Mouse (Mus musculus) CH12.LX (cell line): ENCODE measurements at regions not wholly inside any gene's neighbourhood (a gene's known extent, or its start where the extent isn't known, plus 50 kb on each side); places are given as distances from the start of the nearest gene placed in this dataset.

Source experiments
- DNase-seq: peaks from one replicate; pipeline ENCODE4 v3.0.0-alpha.2; 2013; ENCODE audit errors: extremely low read depth
- H3K27ac ChIP-seq: 2 replicates; pipeline ENCODE4 v1.5.1; 2012; ENCODE audit warnings: low read depth, mild to moderate bottlenecking, control low read depth, moderate library complexity; ENCODE audit not compliant: insufficient read depth
- H3K27me3 ChIP-seq: replicated peaks from 2 replicates; pipeline ENCODE3; 2012; ENCODE audit warnings: inconsistent platforms
- H3K36me3 ChIP-seq, 2 experiments: replicated peaks in 1 of 2; 2 replicates each; pipeline versions ENCODE3 to v1.6.1; 2012; ENCODE audit warnings: inconsistent platforms in 1 of 2, low read length in 1 of 2, mild to moderate bottlenecking in 1 of 2, mixed read lengths in 1 of 2, moderate library complexity in 1 of 2; ENCODE audit not compliant: control insufficient read depth in 1 of 2, insufficient read depth in 1 of 2
- H3K4me1 ChIP-seq, 2 experiments: 2 replicates each; pipeline ENCODE4 v1.6.1; 2012; ENCODE audit warnings: inconsistent platforms in 1 of 2, moderate library complexity in 1 of 2; ENCODE audit not compliant: insufficient read depth in 2 of 2, control insufficient read depth in 1 of 2
- H3K4me2 ChIP-seq: 2 replicates; pipeline ENCODE4 v1.6.1; 2012; ENCODE audit warnings: low read depth, mild to moderate bottlenecking, control low read depth; ENCODE audit not compliant: poor library complexity, insufficient read depth, severe bottlenecking
- H3K4me3 ChIP-seq, 3 experiments: fragments of 150-350 bp in 1 of 3; sonication (generic) in 1 of 3; replicated peaks in 1 of 3; 2 replicates each; pipeline versions ENCODE3 to v1.5.1; 2011 to 2012; ENCODE audit warnings: low read depth in 2 of 3, low read length in 2 of 3, mild to moderate bottlenecking in 2 of 3, moderate library complexity in 2 of 3, control low read depth in 1 of 3, improper control_type of control experiment in 1 of 3, inconsistent platforms in 1 of 3, mixed read lengths in 1 of 3; ENCODE audit not compliant: poor library complexity in 1 of 3
- H3K79me2 ChIP-seq: replicated peaks from 2 replicates; pipeline ENCODE4 v1.6.1; 2012; ENCODE audit warnings: mild to moderate bottlenecking, moderate library complexity; ENCODE audit not compliant: control insufficient read depth, poor library complexity, insufficient read depth, severe bottlenecking; ENCODE audit errors: extremely low read depth
- H3K9ac ChIP-seq: 2 replicates; pipeline ENCODE4 v1.6.1; 2012; ENCODE audit warnings: low read depth, mild to moderate bottlenecking, control low read depth, moderate library complexity; ENCODE audit not compliant: insufficient read depth
- H3K9me3 ChIP-seq: replicated peaks from 2 replicates; pipeline ENCODE3; 2012; ENCODE audit warnings: low read length, inconsistent platforms, mixed read lengths
- BHLHE40 ChIP-seq: IDR thresholded peaks from 2 replicates; pipeline ENCODE4 v1.6.1; 2011; ENCODE audit warnings: mild to moderate bottlenecking, low read depth, low read length, improper control_type of control experiment
- CHD1 ChIP-seq: IDR thresholded peaks from 2 replicates; pipeline ENCODE4 v1.6.1; 2012; ENCODE audit warnings: low read depth, low read length, improper control_type of control experiment, inconsistent platforms
- EP300 ChIP-seq: IDR thresholded peaks from 2 replicates; pipeline ENCODE4 v1.6.1; 2011; ENCODE audit warnings: low read length, improper control_type of control experiment
- ETS1 ChIP-seq: conservative IDR thresholded peaks from 2 replicates; pipeline ENCODE4 v1.6.1; 2012; ENCODE audit warnings: low read depth, mild to moderate bottlenecking, inconsistent platforms, low read length, improper control_type of control experiment, moderate library complexity
- GABPA ChIP-seq: IDR thresholded peaks from 2 replicates; pipeline ENCODE4 v1.6.1; 2012; ENCODE audit warnings: low read depth, low read length, improper control_type of control experiment, inconsistent platforms; ENCODE audit not compliant: insufficient replicate concordance
- IRF4 ChIP-seq: IDR thresholded peaks from 2 replicates; pipeline ENCODE4 v1.6.1; 2014; ENCODE audit warnings: low read depth, mild to moderate bottlenecking, inconsistent platforms, low read length, improper control_type of control experiment
- JUN ChIP-seq: IDR thresholded peaks from 2 replicates; pipeline ENCODE4 v1.6.1; 2011; ENCODE audit warnings: low read depth, mild to moderate bottlenecking, low read length, improper control_type of control experiment, moderate library complexity; ENCODE audit not compliant: insufficient read depth
- JUND ChIP-seq: conservative IDR thresholded peaks from 2 replicates; pipeline ENCODE4 v1.6.1; 2011; ENCODE audit warnings: low read depth, low read length, improper control_type of control experiment
- MAFK ChIP-seq: IDR thresholded peaks from 2 replicates; pipeline ENCODE4 v1.6.1; 2011; ENCODE audit warnings: low read length, improper control_type of control experiment; ENCODE audit not compliant: insufficient replicate concordance
- MAX ChIP-seq: IDR thresholded peaks from 2 replicates; pipeline ENCODE4 v1.6.1; 2011; ENCODE audit warnings: low read length, improper control_type of control experiment
- MXI1 ChIP-seq: IDR thresholded peaks from 2 replicates; pipeline ENCODE4 v1.6.1; 2011; ENCODE audit warnings: mild to moderate bottlenecking, low read depth, low read length, improper control_type of control experiment
- PAX5 ChIP-seq: IDR thresholded peaks from 2 replicates; pipeline ENCODE4 v1.6.1; 2012; ENCODE audit warnings: low read length, inconsistent platforms, mixed read lengths
- POLR2A ChIP-seq: IDR thresholded peaks from 2 replicates; pipeline ENCODE4 v1.6.1; 2011; ENCODE audit warnings: low read depth, mild to moderate bottlenecking, improper control_type of control experiment, low read length
- POLR2AphosphoS2 ChIP-seq: IDR thresholded peaks from 2 replicates; pipeline ENCODE4 v1.6.1; 2011; ENCODE audit warnings: low read depth, low read length, improper control_type of control experiment
- RAD21 ChIP-seq: IDR thresholded peaks from 2 replicates; pipeline ENCODE4 v1.6.1; 2011; ENCODE audit warnings: low read depth, mild to moderate bottlenecking, low read length, improper control_type of control experiment, moderate library complexity
- SIN3A ChIP-seq: IDR thresholded peaks from 2 replicates; pipeline ENCODE4 v1.6.1; 2012; ENCODE audit warnings: low read length, improper control_type of control experiment, inconsistent platforms
- SMC3 ChIP-seq: IDR thresholded peaks from 2 replicates; pipeline ENCODE4 v1.6.1; 2011; ENCODE audit warnings: low read depth, low read length, improper control_type of control experiment
- TCF12 ChIP-seq: IDR thresholded peaks from 2 replicates; pipeline ENCODE4 v1.6.1; 2014; ENCODE audit warnings: low read depth, mild to moderate bottlenecking, inconsistent platforms, low read length, improper control_type of control experiment
- USF1 ChIP-seq: IDR thresholded peaks from 2 replicates; pipeline ENCODE4 v1.6.1; 2014; ENCODE audit warnings: low read depth, mild to moderate bottlenecking, inconsistent platforms, low read length, improper control_type of control experiment
- USF2 ChIP-seq: conservative IDR thresholded peaks from 2 replicates; pipeline ENCODE4 v1.6.1; 2011; ENCODE audit warnings: low read depth, low read length, improper control_type of control experiment
- ZC3H11A ChIP-seq: IDR thresholded peaks from 2 replicates; pipeline ENCODE4 v1.6.1; 2012; ENCODE audit warnings: low read depth, mild to moderate bottlenecking, inconsistent platforms, low read length, improper control_type of control experiment
- ZKSCAN1 ChIP-seq: IDR thresholded peaks from 2 replicates; pipeline ENCODE4 v1.6.1; 2012; ENCODE audit warnings: low read depth, inconsistent platforms, low read length, improper control_type of control experiment, borderline replicate concordance
- dilution Hi-C: fragments of 300-500 bp; cut with MboI; formaldehyde crosslinking; loops from 2 replicates; pipeline ENCODE4 v1.14.3; 2020; ENCODE audit warnings: low sequenced_read_pairs; ENCODE audit not compliant: extremely low pct_unique_long_range_greater_than_20kb, extremely low pct_ligation_motif_present
- in situ Hi-C: fragments of 300-500 bp; cut with MboI; formaldehyde crosslinking; loops from 3 replicates; pipeline ENCODE4 v1.14.3; 2019; ENCODE audit warnings: low sequenced_read_pairs, low pct_ligation_motif_present, low pct_unique_long_range_greater_than_20kb, mixed read lengths

DNA sequence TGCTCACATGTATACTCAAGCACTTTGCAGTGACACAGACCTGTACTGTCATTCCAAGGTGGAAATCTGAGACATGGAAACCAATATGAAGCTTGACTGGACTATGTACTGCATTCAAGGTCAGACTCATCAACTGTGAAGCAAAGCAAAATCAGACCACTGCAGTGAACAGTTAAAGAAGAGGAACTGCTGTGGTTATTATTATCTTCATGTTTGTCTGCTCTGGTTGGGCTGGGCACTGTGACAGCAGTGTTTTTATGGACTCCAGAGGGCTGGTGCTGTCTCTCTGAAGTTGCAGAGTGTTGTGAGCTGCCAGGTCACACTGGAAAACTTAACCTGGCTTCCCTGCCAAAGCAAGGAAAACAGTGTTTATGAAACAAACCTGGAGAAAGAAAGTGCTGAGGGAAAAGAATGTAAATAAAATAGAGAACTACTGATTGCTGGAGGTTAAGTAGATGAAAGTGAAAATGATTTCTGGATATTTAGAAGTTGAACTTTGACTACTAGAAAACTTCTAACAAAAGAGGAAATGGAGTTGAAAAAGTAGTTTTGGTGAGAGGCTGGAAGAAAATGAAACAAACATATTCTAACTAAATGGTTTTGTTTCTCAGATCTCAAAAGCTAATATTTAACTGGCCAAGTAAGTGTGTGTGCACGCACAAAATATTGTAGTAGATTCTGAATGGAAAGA, 181.7 kb downstream of the Gm28710 start:
- Histone ChIP-seq H3K9ac (no peak overlapping the region), H3K27ac (no peak overlapping the region), H3K4me3 (no peak overlapping the region), H3K27me3 (no peaks in the 10 kb centered on the region), H3K36me3 (no peaks in the 10 kb centered on the region), H3K4me2 (0 out of 2 replicates have a peak overlapping the region, but pooled peaks have one; percentile 15), H3K4me1 (peaks cover 0 to 16% of the 10 kb centered on the region in 2 experiments; a peak in 2 of 4 replicates), H3K9me3 (no peaks in the 10 kb centered on the region), H3K79me2 (no peaks in the 10 kb centered on the region)
- peak; percentile 17 for DNase-seq
- dilution Hi-C loops: no loop called here
- in situ Hi-C loops: no loop called here
- TF ChIP-seq SMC3 (no peak), ZC3H11A (no peak), ETS1 (no peak), EP300 (no peak), MAFK (no peak), BHLHE40 (no peak), MXI1 (no peak), TCF12 (no peak), RAD21 (no peak), USF2 (no peak)

- H3K36me3 ChIP-seq: no peaks in the 10 kb centered on the region
- no peak for DNase-seq
- dilution Hi-C loops: no loop called here
- in situ Hi-C loops: no loop called here
- no peaks in the 10 kb centered on the region for H3K79me2 ChIP-seq
- H3K27ac ChIP-seq: no peak overlapping the region
- no peak overlapping the region for H3K9ac ChIP-seq
- peaks cover 0 to 16% of the 10 kb centered on the region in 2 experiments; a peak in 2 of 4 replicates for H3K4me1 ChIP-seq
- no peak overlapping the region for H3K4me2 ChIP-seq
- no peaks in the 10 kb centered on the region for H3K27me3 ChIP-seq
- TF ChIP-seq ZKSCAN1: no peak
- no peak for TF ChIP-seq IRF4
- no peak for TF ChIP-seq PAX5
- no peak for TF ChIP-seq ZC3H11A
- no peak for TF ChIP-seq POLR2AphosphoS2
- TF ChIP-seq SIN3A: no peak
- TF ChIP-seq POLR2A: no peak
- no peak for TF ChIP-seq GABPA
- TF ChIP-seq MAFK: no peak
- TF ChIP-seq JUND: no peak
- no peak for TF ChIP-seq JUN
- no peak for TF ChIP-seq TCF12
- TF ChIP-seq MAX: no peak
- TF ChIP-seq USF1: no peak
- TF ChIP-seq CHD1: no peak
- TF ChIP-seq, all 38 proteins: peak for 0
- no peaks in the 10 kb centered on the region for H3K9me3 ChIP-seq
- H3K4me3 ChIP-seq: no peak overlapping the region
Measured at GRCm38 (mm10) chr5:16976006-16976405, 184.4 kb downstream of the Gm28710 start.
